Mouse (Mus musculus): ENCODE results near the gene C130050O18Rik.

- TF ChIP-seq GATA1 (IDR thresholded peaks at IDR 0.05; ENCODE audit: low read length) (no peak), TAL1 (IDR thresholded peaks at IDR 0.05; ENCODE audit: low read length) (no peak)
Observed at GRCm38 (mm10) chr5:139377468-139378270, 27.4 kb upstream of the C130050O18Rik start, which contains the start of gene Gpr146.

Data from erythroblast, embryonic 14.5 days (primary cell).